Mouse (Mus musculus): ENCODE results near the gene A630023A22Rik.

GRCm38 (mm10) chr14:34139671-34140664, 37.4 kb upstream of the A630023A22Rik start:
- no peak for TF ChIP-seq CTCF (IDR thresholded peaks at IDR 0.05; ENCODE audit: insufficient read depth, low read length)
- TF ChIP-seq POLR2A (IDR thresholded peaks at IDR 0.05; ENCODE audit: borderline replicate concordance, extremely low read depth, low read depth, low read length): no peak
